Mouse (Mus musculus) lung, embryonic 14.5 days (tissue): ENCODE measurements around the gene Usp13. TPM values are rescaled to one million over a fixed set of nuclear protein-coding genes. Genes with fewer than 3 reads are reported as not detected.

Experiments used
- ATAC-seq: fragments of 200-750 bp; cut with Nextera tagmentation; 2 replicates; pipeline ENCODE4 v1.8.0; 2017; ENCODE audit warnings: mild to moderate bottlenecking, moderate TSS enrichment, moderate library complexity; ENCODE audit not compliant: insufficient read depth
- DNase-seq: peaks from one replicate; pipeline ENCODE4 v3.0.0-alpha.2; 2015
- H3K27ac ChIP-seq: fragments of 300-500 bp; sonication (generic); 2 replicates; pipeline ENCODE4 v1.5.1; 2014; ENCODE audit warnings: low read depth, mild to moderate bottlenecking, moderate library complexity
- H3K27me3 ChIP-seq: fragments of 300-500 bp; sonication (generic); 2 replicates; pipeline ENCODE4 v1.6.1; 2014; ENCODE audit warnings: low read length, control low read depth; ENCODE audit not compliant: insufficient read depth
- H3K36me3 ChIP-seq: fragments of 300-500 bp; sonication (generic); 2 replicates; pipeline ENCODE4 v1.6.1; 2014; ENCODE audit warnings: control low read depth; ENCODE audit not compliant: insufficient read depth
- H3K4me1 ChIP-seq: fragments of 300-500 bp; sonication (generic); 2 replicates; pipeline ENCODE4 v1.6.1; 2014; ENCODE audit warnings: antibody characterized with exemption, control low read depth; ENCODE audit not compliant: insufficient read depth
- H3K4me2 ChIP-seq: fragments of 300-500 bp; sonication (generic); 2 replicates; pipeline ENCODE4 v1.6.1; 2014; ENCODE audit warnings: mild to moderate bottlenecking
- H3K4me3 ChIP-seq: fragments of 300-500 bp; sonication (generic); 2 replicates; pipeline ENCODE4 v1.5.1; 2014; ENCODE audit warnings: low read depth, low read length
- H3K9ac ChIP-seq: fragments of 300-500 bp; sonication (generic); 2 replicates; pipeline ENCODE4 v1.6.1; 2014
- H3K9me3 ChIP-seq: fragments of 300-500 bp; sonication (generic); 2 replicates; pipeline ENCODE4 v1.6.1; 2016; ENCODE audit warnings: low read depth, low read length, control low read depth
- CTCF ChIP-seq: IDR thresholded peaks from 2 replicates; pipeline ENCODE4 v1.5.1; 2016; ENCODE audit warnings: antibody characterized with exemption, low read depth
- WGBS: fragments of 180-500 bp; shearing (Covaris S2); extraction: QIAGEN DNeasy Blood & Tissue Kit; methylation state at CpG from one replicate; pipeline ENCODE4 v1.1.7; 2014; 5-methylcytosine and 5-hydroxymethylcytosine counted together
- polyA plus RNA-seq: library from polyadenylated mRNA; unstranded; fragments of >200 nt; fragmentation: Nextera tagmentation; extraction: Ambion mirVana; gene quantifications from 2 replicates; pipeline ENCODE4 v1.2.1, GENCODE M21; 2014

Usp13 gene
- polyA plus RNA-seq, 1 experiment from 2014 or later = 6.3 TPM

DNA sequence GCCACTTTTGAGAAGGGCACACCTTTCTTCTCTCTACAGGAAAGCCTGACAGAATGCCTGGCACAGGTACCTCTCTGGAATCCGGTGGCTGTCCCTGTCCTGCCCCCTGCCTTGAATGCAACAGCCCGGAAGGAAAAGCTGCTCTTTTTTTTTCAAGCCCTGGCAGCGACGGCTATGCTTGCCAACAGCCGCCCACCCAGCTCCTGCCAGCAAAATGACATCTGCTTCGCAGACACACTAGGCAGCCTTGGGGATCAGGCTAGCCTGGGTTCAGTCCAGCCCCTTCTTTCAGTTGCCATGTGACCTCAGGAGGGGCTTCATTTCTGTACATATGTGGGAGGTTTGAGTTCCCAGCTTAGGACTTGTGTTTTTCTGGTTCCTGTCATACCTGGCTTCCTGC, 9.4 kb downstream of the Usp13 start:
- H3K9me3 ChIP-seq = no peaks in the 10 kb centered on the region
- no peak overlapping the region for H3K27ac ChIP-seq
- H3K9ac ChIP-seq = no peak overlapping the region
- no peaks in the 10 kb centered on the region for H3K27me3 ChIP-seq
- no peak overlapping the region for H3K4me2 ChIP-seq
- peak; percentile 6 for DNase-seq
- 71% methylated on average over 6 of the region's 6 CpGs for WGBS
- no peak for TF ChIP-seq CTCF
- no peaks in the 10 kb centered on the region for H3K36me3 ChIP-seq
- H3K4me1 ChIP-seq = no peaks in the 10 kb centered on the region
- no peak overlapping the region for H3K4me3 ChIP-seq
- no peak for ATAC-seq

DNA sequence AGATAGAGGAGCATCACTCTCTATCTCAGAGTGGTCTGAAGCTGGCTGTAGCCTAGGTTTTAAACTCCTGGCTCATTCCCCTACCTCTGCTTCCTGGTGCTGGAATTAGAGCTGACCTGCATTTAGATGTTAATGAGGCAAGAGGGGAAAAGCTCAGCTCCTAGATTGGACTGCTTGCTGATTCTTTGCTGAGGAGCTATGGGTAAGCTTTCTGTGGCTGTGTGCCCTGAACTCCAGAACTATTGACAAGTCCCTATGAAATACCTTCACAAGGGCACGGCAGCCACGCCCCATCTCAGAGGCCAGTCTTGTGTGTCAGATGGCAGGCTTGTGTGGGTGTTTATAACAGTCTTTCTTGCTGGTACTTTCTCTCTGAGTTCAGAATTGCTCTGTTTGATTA, 16.5 kb downstream of the Usp13 start:
- Histone ChIP-seq H3K4me3 (no peak overlapping the region), H3K9me3 (no peaks in the 10 kb centered on the region), H3K9ac (no peak overlapping the region), H3K27ac (no peak overlapping the region), H3K4me1 (no peaks in the 10 kb centered on the region), H3K27me3 (no peaks in the 10 kb centered on the region), H3K4me2 (no peak overlapping the region), H3K36me3 (no peaks in the 10 kb centered on the region)
- DNase-seq = no peak
- no peak for ATAC-seq
- TF ChIP-seq CTCF = no peak
- 55% methylated on average over 2 of the region's 2 CpGs for WGBS

DNA sequence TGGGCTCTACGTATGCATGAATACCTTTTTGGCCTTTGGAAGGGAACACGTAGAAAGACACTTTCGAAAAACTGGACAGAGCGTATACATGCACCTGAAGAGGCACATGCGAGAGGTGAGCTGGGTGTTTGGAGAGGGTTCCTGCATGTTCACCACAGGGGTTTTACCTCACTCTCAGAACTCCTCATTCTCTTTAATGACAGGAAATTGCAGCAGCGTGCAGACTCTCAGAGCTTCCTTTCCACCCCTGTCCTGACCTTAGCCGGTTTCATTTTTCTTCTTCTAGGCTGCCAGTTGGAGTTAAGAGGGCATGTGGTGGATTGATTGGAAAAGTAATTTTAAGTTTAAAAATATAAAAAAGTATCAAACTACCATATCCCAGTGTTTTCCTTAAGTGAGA, 20.5 kb downstream of the Usp13 start:
- Histone ChIP-seq H3K36me3 (no peaks in the 10 kb centered on the region), H3K4me1 (no peaks in the 10 kb centered on the region), H3K4me2 (no peak overlapping the region), H3K9ac (no peak overlapping the region), H3K4me3 (no peak overlapping the region), H3K27me3 (no peaks in the 10 kb centered on the region), H3K27ac (no peak overlapping the region), H3K9me3 (no peaks in the 10 kb centered on the region)
- TF ChIP-seq CTCF = no peak
- WGBS = 89% methylated on average over 7 of the region's 7 CpGs
- ATAC-seq (no peak), DNase-seq (no peak)

DNA sequence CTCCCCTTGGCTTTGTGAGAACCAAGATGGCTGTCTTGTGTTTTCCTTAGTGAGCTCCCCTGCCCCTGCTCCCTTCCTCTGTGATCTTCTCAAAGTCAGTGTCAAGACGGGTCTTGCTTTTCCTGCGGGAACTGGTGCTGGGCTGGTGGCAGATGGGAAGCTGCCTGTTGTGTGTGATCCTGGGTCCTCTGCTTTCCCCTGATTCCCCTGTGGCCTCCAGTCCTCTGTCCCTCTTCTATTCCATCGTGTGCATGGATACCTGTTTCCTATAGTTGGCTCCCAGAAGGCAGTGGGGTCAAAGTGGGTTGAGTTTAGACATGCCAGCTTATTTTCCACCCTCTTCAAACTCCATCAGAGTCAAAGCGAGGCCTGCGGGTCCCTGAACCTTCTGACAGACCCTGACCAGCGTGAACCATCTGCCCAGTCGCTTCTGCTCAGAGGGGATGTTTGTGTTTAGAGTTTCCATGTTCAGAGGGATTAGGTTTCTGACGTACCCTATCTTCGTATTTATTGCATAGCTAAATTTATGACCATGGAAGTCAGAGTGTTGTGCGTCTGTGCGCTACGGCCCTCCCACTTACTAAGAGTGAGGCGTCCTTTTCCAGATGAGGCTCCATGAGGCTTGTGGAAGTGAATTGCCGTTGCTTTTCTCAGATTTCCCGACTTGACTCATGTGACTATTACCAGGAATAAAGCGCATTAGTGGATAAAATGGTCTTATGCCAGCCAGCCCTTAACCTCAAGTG, 39.2 kb downstream of the Usp13 start:
- no peaks in the 10 kb centered on the region for H3K36me3 ChIP-seq
- no peak for TF ChIP-seq CTCF
- no peaks in the 10 kb centered on the region for H3K4me1 ChIP-seq
- no peaks in the 10 kb centered on the region for H3K9me3 ChIP-seq
- H3K27ac ChIP-seq = no peak overlapping the region
- ATAC-seq (no peak), DNase-seq (no peak)
- WGBS = 70% methylated on average over 16 of the region's 16 CpGs
- no peak overlapping the region for H3K4me2 ChIP-seq
- no peak overlapping the region for H3K9ac ChIP-seq
- no peaks in the 10 kb centered on the region for H3K27me3 ChIP-seq
- H3K4me3 ChIP-seq = no peak overlapping the region

DNA sequence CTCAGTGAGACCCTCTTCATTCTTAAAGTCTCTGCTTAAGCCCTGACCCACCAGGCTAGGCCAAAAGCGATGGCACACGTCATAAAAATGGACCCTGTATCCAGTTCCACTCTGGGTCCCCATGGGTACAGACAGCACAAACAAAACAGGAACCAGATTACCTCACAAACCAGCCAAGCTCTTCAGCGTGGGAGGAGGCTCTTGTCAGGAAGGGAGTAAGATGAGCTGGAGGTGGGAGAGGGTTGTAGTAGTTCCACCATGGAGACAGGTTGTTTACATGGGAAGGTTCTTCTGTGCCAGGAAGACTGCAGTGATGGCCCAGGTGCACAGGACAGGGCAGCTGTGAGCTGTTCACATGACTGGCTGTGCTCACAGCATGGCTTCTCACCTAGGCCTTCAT, 53.7 kb downstream of the Usp13 start:
- WGBS = 88% methylated on average over 3 of the region's 3 CpGs
- Histone ChIP-seq H3K4me1 (no peaks in the 10 kb centered on the region), H3K9ac (no peak overlapping the region), H3K36me3 (no peaks in the 10 kb centered on the region), H3K27ac (no peak overlapping the region), H3K27me3 (no peaks in the 10 kb centered on the region), H3K4me3 (no peak overlapping the region), H3K4me2 (no peak overlapping the region), H3K9me3 (no peaks in the 10 kb centered on the region)
- DNase-seq (no peak), ATAC-seq (no peak)
- no peak for TF ChIP-seq CTCF

DNA sequence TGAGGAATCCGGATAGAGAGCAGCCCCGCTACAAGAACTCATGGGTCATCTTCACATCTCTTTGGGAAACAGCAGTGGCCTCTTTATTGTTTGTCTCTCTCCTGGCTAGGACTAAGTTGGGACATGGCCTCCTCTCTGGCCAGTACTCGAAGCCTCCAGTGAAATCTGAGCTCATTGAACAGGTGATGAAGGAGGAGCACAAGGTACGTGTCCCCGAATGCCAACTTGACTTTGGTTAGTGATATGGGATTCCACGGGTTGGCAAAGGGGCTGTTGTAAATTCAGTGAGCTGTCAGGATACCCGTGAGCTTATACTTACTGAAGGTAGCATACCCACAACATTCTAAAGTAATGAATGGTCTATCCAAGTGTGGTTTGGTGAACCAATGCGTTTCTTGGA, 69.0 kb downstream of the Usp13 start:
- no peak for ATAC-seq
- no peak for TF ChIP-seq CTCF
- H3K27me3 ChIP-seq = no peaks in the 10 kb centered on the region

DNA sequence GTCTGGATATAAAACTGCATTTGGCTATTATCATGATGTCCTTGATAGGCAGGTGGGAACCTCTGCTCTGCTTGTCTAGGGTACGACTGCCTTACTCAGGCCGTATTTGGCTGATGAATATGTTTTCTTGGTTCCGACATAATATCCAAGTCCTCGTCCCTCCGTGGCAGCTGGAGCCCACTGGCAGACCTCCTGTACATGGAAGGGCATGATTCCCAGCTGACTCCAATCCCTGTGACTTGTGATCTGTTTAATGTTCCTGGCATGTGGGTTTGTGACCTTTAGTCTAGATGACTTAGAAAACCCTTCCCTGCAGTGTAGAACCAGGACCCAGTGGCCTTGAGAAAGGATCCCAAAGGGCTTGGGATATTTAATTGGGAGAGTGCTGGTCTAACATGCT, 71.5 kb downstream of the Usp13 start:
- no peaks in the 10 kb centered on the region for H3K9me3 ChIP-seq
- no peaks in the 10 kb centered on the region for H3K36me3 ChIP-seq
- no peak overlapping the region for H3K4me2 ChIP-seq
- H3K4me3 ChIP-seq = no peak overlapping the region
- H3K27ac ChIP-seq = no peak overlapping the region
- ATAC-seq (no peak), DNase-seq (no peak)
- no peaks in the 10 kb centered on the region for H3K27me3 ChIP-seq
- H3K9ac ChIP-seq = no peak overlapping the region
- H3K4me1 ChIP-seq = no peaks in the 10 kb centered on the region
- WGBS = 90% methylated on average over 5 of the region's 5 CpGs
- TF ChIP-seq CTCF = no peak

More for the DNA sequence above, 69.0 kb downstream of the Usp13 start:
- H3K36me3 ChIP-seq = no peaks in the 10 kb centered on the region
- no peaks in the 10 kb centered on the region for H3K9me3 ChIP-seq
- no peak overlapping the region for H3K27ac ChIP-seq
- H3K4me2 ChIP-seq = no peak overlapping the region
- no peak overlapping the region for H3K4me3 ChIP-seq
- no peak for DNase-seq
- WGBS = 90% methylated on average over 8 of the region's 8 CpGs
- H3K9ac ChIP-seq = no peak overlapping the region
- H3K4me1 ChIP-seq = no peaks in the 10 kb centered on the region

DNA sequence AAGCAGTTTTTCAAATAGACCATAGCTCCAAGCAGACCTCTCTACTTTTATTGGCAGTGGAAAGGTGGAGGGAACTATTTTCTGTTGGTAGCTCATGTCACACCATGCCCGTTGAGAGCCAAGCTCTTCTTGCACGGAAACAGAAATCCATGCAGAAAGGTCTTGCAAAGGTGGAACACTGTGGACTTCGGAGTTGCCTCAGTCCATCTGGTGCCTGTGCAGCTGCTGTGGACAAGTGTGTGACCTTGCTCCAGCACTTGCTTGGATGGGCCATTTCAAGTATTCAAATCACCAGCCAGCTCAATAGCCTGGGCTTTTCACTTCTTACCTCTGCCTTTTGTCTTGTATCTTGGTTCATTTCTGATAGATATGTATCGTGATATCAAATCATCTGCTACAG, 72.8 kb downstream of the Usp13 start:
- WGBS = 92% methylated on average over 4 of the region's 4 CpGs
- no peaks in the 10 kb centered on the region for H3K4me1 ChIP-seq
- no peak overlapping the region for H3K9ac ChIP-seq
- no peak overlapping the region for H3K4me2 ChIP-seq
- no peak for TF ChIP-seq CTCF
- DNase-seq (no peak), ATAC-seq (no peak)
- H3K9me3 ChIP-seq = no peaks in the 10 kb centered on the region
- H3K27ac ChIP-seq = no peak overlapping the region
- 0 out of 2 replicates have a peak, but pooled peaks cover 3% of the 10 kb centered on the region for H3K36me3 ChIP-seq
- no peaks in the 10 kb centered on the region for H3K27me3 ChIP-seq
- H3K4me3 ChIP-seq = no peak overlapping the region
